Mouse (Mus musculus): Measurements from ENCODE around the gene Lrrc75a.

The Lrrc75a gene

DNA sequence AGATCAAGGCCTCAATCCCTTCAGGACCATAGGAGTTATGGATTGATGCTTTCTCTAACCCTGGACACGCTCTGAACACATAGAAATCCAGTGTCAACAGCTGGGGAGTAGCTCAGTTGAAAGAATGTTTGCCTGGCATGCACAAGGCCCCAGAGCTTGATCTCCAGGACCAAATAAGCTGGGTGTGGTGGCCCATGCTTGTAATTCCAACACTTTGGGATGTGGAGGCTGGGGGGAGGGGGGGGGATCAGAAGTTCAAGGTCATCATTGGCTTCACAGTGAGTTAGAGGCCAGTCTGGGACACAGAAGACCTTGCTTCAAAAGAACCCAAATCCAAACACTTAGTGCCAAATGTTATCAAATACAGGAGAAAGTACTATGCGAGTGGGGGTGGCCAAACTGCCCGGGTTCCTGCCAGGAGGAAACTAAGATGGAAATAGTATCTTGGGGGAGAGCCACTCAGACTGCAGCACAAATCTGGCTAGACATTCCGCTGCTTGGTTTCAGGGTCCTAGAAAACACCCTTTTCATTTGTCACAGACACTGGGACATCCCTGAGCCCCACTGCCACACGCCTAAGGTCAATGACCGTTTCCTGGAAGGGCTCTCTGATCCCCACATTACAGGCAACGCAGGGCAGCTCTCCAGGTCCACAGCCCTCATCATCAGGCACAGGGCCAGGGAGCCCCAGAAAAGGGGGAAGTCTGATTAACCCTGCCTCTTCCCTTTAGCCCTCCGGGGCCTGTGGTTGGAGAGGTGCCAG, 2.4 kb downstream of the Lrrc75a start:
- intact Hi-C loops (cut with DNase I): no loop called here

DNA sequence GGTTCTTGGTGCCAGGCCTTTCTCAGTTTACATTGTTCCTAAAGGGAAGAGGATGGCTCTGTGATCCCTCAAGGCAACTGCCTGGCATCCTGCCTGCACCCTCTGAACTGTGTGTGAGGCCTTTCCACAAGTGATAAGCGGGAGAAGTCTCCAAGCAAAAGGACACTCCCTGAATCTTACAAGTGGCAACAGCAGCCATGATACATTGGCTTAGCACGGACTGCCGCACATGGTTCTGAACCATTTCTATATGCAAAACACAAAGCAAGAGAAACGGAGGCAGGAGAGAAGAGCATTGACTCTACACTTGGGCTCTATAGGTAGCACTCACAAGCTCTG, 3.0 kb downstream of the Lrrc75a start:
- intact Hi-C loops (cut with DNase I): no loop called here

DNA sequence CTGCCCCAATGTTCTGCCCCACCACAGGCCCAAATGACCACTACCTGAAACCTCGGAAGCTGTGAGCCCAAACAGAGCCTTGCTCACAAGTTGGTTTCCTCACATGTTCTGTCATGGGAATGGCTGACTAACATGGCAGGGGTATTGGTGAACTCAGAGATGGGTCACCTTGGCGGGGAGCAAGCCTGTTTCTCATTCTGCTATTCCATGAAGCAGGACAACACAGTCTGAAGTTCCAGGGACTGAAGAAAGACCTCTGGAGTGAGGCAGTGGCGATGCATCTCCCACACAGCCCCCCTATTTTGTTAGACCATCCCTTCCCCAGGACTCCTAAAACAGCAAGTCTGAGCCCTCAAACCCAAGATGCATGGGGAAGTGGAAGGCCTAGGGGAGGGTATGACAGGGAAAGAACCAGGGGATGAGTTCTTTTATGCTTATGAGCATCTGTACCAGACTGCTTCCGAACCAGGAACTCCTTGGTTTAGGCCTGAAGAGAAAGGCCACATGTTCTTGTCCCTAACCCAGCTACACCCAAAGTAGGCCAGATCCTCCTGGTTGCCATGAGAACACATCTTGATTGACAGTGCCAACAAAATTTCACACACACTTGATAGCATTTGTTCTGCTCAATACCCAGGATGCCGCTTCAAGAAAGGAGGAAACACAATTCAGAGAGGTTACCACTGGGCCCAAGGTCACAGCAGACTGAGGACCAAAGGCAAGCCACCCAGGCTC, 3.6 kb downstream of the Lrrc75a start:
- intact Hi-C loops (cut with DNase I): no loop called here

- intact Hi-C loops (cut with DNase I): no loop called here
Observed at GRCm38 (mm10) chr11:62643681-62644363, 4.5 kb downstream of the Lrrc75a start.

DNA sequence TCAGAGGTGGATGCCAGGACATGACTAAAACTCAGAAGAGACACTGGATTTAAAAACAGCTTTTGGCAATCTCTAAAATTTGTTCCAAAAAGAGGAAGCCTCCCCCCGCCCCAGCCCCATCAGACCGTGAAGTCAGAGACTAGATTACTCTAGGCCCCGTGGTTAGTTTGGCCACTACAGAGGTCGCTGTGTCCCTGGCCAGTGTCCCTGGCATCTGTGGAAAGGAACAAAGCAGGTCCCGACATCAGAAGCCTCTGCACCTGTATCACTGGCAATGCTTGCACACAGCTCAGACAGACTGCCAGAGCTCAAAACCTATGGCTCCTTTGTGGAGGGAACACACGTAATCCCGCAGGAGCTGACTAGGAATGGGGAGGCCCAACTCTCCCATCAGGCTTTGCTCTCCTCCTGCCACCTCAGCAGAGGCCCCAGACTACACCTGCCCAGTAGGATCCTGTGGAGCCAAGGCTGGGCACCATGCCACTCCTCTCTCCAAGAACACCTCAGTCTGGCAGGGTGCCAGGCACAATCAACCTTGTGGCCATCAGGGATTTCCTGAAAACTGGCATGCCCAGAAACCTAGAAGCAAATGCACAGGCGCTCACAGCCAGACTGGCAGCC, 5.2 kb downstream of the Lrrc75a start:
- intact Hi-C loops (cut with DNase I): no loop called here

DNA sequence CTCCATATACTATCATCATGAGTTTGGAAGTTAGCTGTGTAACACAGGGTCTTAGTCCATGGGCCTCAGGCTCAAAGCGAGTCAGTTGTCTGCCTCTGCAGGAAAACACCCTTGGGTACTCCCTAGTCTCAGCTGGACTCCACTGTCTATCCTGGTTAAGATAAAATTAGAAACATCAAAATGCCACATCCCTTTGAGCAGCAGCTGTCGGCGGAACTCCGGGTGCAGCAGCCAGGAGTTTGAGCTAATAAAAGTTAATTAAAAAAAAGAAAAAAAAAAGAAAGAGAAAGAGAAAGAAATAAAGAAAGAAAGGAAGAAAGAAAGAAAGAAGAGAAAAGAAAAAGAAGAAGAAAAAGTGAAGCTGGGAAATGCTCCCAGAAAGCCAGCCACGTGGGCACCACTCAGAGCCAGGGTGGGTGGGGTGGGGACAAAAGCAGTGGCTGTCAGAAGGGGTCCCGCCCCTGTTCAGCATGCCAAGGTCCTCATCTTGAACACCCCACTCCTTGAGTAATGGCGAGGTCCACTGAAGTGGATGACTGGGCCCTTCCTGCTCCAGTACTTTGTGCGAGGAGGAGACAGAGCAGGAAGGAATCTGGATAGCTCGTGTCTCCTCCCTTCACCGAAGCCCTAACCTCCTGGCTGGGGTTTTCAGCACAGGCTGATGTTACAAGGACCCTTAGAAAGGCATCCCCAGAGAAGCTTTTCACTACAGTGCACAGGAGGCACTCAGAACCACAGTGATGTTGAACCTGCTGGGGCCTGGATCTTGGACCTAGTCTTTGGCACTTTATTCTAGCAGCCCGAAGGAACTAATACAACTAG, 6.1 kb downstream of the Lrrc75a start:
- intact Hi-C loops (cut with DNase I): no loop called here

DNA sequence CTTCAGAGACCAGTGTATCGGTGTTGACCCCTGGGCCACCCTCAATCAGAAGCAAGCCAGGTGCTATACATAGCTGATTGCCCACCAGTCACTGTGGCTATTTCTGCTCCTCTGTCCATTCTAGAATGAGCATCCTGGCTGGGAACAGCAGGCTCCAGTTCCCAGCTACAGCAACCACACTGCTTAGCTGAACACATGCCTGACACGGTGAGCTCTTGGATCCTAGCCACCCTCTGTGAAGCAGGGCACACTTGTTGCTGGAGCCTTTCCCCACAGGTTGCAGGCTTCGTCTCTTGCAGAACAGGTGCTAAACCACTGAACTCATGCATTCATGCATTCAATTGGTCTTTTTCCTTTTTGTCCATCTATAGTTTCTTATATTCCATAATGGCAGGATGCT, 7.9 kb downstream of the Lrrc75a start:
- intact Hi-C loops (cut with DNase I): no loop called here

- intact Hi-C loops (cut with DNase I): no loop called here
Observed at GRCm38 (mm10) chr11:62638402-62638801, 9.9 kb downstream of the Lrrc75a start.

DNA sequence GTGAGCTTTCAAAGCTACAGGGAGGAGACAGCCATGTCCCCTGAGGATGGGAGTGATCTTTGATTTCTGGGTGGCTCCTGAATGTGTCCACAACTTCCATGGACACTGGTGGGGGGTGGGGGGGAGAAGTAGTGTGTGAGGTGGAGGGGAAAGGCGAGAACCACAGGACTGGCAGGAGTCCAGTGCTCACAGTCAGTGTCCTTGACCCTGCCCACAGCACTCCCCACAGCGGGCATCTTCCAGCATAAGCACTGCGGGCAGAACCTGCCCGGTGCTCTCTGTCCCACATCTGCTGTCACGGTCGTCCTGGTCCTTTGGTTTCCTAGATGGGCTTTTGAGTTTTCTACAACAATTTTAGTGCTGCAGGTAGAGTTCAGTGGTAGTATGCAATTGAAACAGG, 10.5 kb downstream of the Lrrc75a start:
- intact Hi-C loops (cut with DNase I): no loop called here

DNA sequence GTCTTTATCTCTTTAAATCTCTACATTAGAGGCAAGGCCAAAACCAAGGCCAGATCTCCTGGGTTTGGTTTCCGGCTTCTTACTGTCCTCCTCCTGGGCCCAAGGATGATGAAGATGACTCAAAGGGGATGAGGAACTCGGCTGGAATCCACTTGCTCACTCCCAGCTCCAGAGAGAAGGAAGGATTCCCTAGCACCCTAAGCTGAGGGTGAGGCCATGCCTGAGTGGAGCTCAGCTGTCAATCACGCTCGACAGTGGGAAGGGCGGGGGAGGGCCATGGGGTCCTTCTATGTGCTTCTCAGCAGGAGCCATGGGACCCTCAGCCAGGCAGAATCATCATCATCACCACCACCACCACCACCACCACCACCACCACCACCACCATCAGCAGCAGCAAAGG, 10.9 kb downstream of the Lrrc75a start:
- intact Hi-C loops (cut with DNase I): no loop called here

DNA sequence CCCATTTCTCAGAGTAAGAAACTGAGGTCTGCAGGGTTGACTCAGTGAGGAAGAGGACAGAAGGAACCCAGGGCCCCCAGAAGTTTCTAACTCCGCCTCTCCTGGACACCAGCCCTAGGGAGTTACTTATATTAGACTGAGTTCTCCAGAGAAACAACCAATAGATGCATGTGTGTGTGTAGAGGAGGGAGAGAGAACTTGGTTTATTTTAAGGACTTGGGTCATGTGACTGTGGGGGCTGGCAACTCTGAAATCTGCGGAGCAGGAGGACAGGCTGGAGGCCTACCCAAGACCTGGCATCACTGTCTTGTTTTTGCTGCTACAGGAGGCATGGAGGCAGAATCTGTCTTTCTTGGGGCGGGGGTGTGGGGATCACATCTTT, 11.5 kb downstream of the Lrrc75a start:
- intact Hi-C loops (cut with DNase I): no loop called here

DNA sequence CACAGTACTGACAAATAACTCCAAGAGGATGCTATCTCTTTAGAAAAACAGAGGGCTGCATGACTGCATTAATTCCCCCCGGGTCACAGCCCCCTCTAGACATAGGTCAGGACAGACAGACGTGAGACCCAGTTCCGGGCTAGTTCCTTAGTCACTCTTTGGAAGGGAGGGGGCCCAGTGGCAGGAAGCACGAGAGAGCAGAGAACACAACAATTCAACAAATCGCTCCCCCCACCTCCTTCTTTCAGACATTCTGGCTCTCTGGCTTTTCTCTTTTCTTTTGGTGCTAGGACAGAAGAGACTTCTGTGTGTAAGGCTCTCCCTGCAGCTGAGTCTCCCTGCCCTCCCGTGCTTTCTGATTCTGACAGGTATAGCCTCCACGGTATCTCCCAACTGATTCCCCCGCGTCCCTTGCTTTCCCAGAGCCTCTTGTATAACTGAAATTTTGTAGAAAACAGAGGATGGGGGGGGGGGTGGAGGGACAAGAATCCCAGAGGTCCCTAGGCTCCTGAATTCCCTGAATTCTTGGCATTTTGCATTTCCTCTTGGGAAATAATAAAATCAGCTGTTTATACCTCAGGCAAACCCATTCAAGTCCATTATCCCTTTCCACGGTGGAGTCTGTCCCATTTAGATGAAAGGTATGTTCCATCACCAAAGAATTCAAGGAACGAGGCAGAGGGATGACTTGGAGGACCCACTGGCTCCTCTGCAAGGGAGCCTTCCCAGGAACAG, 12.1 kb downstream of the Lrrc75a start:
- intact Hi-C loops (cut with DNase I): no loop called here

GRCm38 (mm10) chr11:62635406-62635805, 12.9 kb downstream of the Lrrc75a start:
- intact Hi-C loops (cut with DNase I): no loop called here

- intact Hi-C loops (cut with DNase I): no loop called here
Observed at GRCm38 (mm10) chr11:62631138-62631537, 17.2 kb downstream of the Lrrc75a start.

GRCm38 (mm10) chr11:62630225-62630821, 18.0 kb downstream of the Lrrc75a start:
- intact Hi-C loops (cut with DNase I): no loop called here

DNA sequence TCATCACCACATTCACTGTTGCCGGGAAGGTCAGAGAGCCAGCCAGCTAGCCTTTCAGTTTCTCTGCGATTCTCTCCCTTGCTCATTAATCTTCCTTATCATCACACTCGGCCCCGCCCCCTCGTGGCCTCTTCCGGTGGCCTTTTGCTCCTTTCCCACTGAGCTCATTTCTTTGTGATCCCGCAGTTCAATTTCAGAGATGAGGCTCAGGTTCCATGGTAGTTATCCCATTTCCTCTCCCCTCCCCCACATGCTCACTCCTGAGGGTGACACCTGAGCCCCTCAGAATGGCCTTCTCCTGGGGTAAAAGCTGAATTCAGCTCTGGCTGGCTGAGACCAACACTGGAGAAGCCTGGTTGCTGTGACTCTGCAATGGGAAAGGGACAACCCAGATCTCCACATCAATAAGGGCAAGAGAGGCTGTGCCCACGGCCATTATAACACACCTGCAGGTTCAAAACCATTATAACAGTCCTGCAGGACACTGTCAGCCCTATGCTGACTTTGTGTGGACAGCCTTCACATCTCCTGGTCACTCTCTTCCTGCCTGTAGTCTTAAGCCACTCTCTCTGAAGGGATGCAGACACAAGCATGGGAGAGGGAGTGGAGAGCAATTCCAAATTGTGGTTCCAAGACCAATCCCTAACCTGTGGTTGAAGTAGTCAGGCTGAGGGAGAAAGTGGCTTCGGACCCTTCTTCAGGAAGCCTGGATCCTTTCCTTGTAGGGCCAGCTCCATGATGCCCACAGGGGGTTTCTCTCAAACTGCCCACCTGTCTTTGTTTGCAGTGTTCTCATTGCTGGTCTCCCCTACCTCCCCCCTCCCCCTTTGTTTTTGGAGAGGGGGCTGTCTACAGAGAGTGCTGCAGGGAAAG, 18.7 kb downstream of the Lrrc75a start:
- intact Hi-C loops (cut with DNase I): no loop called here

GRCm38 (mm10) chr11:62624341-62625291, 23.7 kb downstream of the Lrrc75a start:
- intact Hi-C loops (cut with DNase I): no loop called here

GRCm38 (mm10) chr11:62622850-62623249, 25.5 kb downstream of the Lrrc75a start:
- intact Hi-C loops (cut with DNase I): no loop called here
